Mouse (Mus musculus): ENCODE measurements at regions not wholly inside any gene's neighbourhood (a gene's known extent, or its start where the extent isn't known, plus 50 kb on each side); places are given as distances from the start of the nearest gene placed in this dataset.

DNA sequence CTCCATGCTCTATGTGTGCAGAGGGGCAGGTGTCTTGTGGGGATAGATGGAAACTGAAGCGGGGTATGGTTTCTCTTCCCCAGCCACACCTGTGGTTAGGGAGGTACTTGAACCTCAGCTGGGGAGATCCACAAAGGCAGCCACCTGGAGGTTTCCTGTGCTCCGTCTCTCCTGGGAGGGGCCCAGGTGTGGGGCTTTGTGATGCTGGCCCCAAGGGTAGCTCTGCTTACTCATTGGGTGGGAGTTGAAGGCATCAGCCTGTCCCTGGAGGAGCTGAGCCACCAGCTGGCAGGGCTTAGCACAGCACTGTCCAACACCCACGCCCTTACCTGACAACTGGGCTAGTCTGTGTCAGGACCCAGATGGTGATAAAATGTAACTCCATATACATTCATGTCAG, 81.4 kb downstream of the Lhx2 start:
- in situ Hi-C loops (cut with MboI, MseI): no loop called here

GRCm38 (mm10) chr2:38422406-38422805, 83.3 kb downstream of the Lhx2 start:
- in situ Hi-C loops (cut with MboI, MseI): no loop called here

GRCm38 (mm10) chr2:38423886-38424277, 84.8 kb downstream of the Lhx2 start:
- in situ Hi-C loops (cut with MboI, MseI): no loop called here

DNA sequence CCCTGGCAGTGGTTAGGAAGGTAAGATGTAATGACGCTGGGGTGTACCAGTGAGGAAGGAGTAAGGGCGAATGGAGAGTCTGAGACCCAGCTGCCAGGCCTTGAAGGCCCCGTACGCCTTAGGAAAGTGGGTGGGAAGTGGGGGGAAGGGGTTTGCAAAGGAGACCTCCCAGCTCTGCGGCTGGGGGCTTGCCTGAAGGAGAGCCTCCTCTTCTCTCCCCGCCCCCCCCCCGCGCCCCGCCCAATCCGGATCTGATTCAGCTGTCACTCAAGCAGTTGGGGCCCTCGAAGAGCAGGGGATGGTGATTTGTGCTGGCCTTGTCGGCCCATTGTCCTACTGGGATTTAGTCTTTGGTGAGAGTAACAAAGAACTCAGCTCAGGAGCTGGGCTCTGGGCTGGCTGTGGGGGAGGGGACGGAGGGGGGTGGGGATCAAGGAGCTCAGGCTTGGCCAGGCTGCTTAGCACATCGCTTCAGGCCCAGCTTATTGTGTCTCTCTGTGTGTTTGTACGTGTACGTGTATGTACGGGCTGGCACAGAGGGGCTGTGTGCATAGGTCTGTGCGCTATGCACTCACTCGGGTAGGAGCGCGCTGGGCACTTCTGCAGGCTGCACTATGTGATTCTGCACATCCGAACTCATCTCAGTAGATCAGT, 85.3 kb downstream of the Lhx2 start:
- in situ Hi-C loops (cut with MboI, MseI): no loop called here

DNA sequence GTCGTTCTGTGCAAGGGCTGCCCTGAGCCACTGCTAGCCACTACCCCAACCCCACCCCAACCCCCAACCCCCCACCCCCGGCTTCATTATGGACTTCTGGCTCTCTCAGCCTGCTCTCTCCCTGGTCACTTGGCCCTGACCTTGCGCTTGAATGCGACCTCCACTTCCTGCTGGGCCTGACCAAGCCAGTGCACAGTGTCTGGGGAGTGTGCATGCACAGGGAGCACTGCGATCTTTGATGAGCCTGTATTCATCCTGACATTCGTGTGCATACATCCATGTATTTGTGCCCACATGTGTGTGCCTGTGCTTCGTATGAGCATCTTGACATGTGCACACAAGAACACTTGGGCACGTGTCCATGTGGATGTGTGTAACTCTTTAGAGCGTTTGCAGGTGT, 85.9 kb downstream of the Lhx2 start:
- in situ Hi-C loops (cut with MboI, MseI): loop anchor here (25.0 kb wide), 1 partner anchor 162 kb away; no protein-coding TSS in a partner anchor

DNA sequence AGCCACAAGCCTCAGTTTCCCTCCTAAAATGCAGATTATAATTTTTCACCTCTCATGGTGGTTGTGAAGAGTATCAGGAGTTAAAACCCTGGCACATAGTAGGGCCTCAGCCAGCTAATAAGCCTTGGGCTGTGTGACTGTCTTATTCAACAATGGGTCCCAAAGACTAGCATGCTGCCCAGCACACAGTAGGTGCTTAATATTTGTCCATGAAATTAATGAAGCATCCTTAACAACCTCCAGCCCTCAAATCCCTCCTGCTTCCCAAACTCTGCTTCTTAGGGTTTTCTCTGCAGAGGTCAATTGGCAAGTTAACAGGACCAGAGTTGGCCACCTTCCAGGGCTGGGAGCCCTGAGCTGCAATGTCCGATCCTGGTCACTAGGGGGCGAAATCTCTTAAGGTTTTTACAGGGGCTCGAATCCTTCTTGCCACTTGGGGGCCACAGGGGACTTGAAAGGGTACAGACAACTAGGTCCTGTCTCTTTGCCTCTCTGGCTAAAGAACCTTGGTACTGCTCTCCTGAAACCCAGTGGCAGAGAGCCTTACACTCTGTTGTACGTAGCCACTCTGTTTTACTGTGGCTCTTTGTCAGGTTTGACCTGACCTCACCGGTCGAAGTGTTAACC, 81.6 kb upstream of the Nek6 start:
- in situ Hi-C loops (cut with MboI, MseI): loop anchor here (25.0 kb wide), 1 partner anchor 157 kb away; no protein-coding TSS in a partner anchor

DNA sequence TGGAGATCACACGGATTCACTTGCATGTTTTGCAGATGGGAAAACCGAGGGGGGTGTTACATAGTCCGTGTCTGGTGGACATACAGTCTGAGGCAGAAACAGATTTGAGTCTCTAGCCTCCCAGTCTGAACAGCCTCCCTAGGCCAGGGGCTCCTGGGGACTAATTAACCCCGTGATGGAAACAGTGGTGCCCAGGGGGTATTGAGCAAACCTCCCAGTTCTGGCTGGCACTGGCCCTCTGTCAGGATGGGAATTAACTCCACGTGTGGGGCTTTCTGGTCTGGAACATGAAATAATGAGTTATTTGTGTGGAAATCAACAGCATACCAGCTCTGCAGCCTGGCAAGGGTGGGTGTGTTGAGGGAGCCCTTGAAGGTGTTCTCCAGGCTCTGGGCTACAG, 79.9 kb upstream of the Nek6 start:
- in situ Hi-C loops (cut with MboI, MseI): loop anchor here (25.0 kb wide), 1 partner anchor 156 kb away; no protein-coding TSS in a partner anchor

- in situ Hi-C loops (cut with MboI, MseI): loop anchor here (25.0 kb wide), 1 partner anchor 154 kb away; no protein-coding TSS in a partner anchor
Observed at GRCm38 (mm10) chr2:38433736-38434135, 77.7 kb upstream of the Nek6 start.

GRCm38 (mm10) chr2:38436701-38437100, 74.7 kb upstream of the Nek6 start:
- in situ Hi-C loops (cut with MboI, MseI): loop anchor here (25.0 kb wide), 1 partner anchor 151 kb away; no protein-coding TSS in a partner anchor

- in situ Hi-C loops (cut with MboI, MseI): loop anchor here (25.0 kb wide), 1 partner anchor 148 kb away; no protein-coding TSS in a partner anchor
Observed at GRCm38 (mm10) chr2:38439191-38439590, 72.3 kb upstream of the Nek6 start.

DNA sequence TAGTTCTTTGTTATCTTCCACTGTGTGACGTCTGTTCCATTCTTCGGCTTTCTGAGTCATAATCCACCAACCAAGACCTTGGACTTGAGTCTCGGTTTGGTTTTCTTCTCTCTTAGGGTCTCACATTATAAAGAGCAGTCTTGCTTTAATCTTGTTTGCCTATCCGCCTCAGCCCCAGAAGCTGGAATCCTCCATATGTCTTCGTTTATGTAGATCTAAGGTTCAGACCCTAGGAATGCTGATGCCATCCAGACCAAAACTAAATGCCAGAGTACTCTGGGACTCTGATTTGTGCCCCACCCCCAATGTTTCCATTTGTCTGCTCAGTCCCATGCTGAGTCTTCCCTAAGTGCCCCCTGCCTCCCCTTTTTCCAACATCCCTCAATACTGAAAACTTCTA, 71.5 kb upstream of the Nek6 start:
- in situ Hi-C loops (cut with MboI, MseI): loop anchor here (25.0 kb wide), 1 partner anchor 147 kb away; no protein-coding TSS in a partner anchor

GRCm38 (mm10) chr2:38449092-38449491, 62.4 kb upstream of the Nek6 start:
- in situ Hi-C loops (cut with MboI, MseI): loop anchor here (25.0 kb wide), 1 partner anchor 138 kb away; no protein-coding TSS in a partner anchor

- in situ Hi-C loops (cut with MboI, MseI): no loop called here
Observed at GRCm38 (mm10) chr2:38456571-38456970, 54.9 kb upstream of the Nek6 start.

GRCm38 (mm10) chr2:38460367-38460766, 51.1 kb upstream of the Nek6 start:
- in situ Hi-C loops (cut with MboI, MseI): no loop called here

DNA sequence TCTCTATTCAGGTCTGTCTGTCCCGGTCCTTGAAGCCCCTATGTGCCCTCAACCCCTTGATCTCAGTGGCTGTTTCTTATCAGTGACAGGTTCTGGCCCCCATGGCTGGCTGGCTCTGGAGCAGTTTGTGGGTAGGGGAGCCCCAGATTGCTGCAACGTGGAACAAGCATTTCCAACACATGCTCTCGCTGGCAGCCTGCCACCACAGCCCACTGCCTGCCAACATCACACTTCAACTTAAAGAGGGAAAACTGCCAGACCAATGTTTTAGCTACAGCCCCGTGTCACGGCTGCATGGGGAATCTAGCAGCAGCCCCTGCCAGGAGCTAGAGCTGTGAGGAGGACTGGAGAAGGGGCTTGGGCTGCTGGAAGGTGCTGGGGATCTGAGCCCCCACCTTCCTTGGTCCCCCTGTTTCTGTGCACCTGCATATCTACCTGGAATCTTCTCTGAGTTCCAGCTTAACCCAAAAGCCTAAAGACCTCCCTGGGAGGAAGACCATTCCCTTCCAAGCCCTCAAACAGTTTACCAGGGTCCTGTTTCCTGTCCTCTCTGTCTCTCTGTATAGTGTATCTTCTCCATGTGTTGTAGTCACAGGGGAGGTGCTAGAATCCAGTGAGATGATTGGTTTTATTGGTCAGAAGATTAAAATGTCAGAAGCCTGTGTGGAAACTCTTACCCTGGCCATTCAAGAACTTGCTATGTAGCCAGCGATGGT, 50.5 kb upstream of the Nek6 start:
- in situ Hi-C loops (cut with MboI, MseI): no loop called here

All from regulatory T cell (primary cell).